Mouse (Mus musculus): Measurements from ENCODE around the gene Fkbp15. TPM values are rescaled to one million over a fixed set of nuclear protein-coding genes. Genes with fewer than 3 reads are reported as not detected.
A peak's percentile ranks its signal among the peaks of the same experiment; 100 is the strongest.
"Not testable (repeated sequence)": the region's sequence is repeated elsewhere in the genome, so short reads cannot be mapped to it uniquely, and the experiment has no call there.

Gene Fkbp15
- polyA plus RNA-seq, 1 experiment from 2014 or later, result 17.9 TPM

GRCm38 (mm10) chr4:62266016-62266415 lies 94.3 kb downstream of the Fkbp15 start:
- H3K9ac ChIP-seq (ENCODE audit: low read length); H3K4me2 ChIP-seq; H3K4me3 ChIP-seq (ENCODE audit: low read depth, low read length); H3K27ac ChIP-seq (ENCODE audit: low read depth, low read length); ATAC-seq (ENCODE audit: low FRiP score); H3K27me3 ChIP-seq (ENCODE audit: control insufficient read depth, insufficient read depth, low read length); H3K9me3 ChIP-seq (ENCODE audit: control insufficient read depth, low read length); H3K36me3 ChIP-seq (ENCODE audit: control insufficient read depth, insufficient read depth, low read length); H3K4me1 ChIP-seq (ENCODE audit: control insufficient read depth, insufficient read depth, low read length); DNase-seq (ENCODE audit: low spot score, missing footprints): not testable (repeated sequence)
- 79% methylated on average over 5 of the region's 7 CpGs for WGBS

- H3K36me3 ChIP-seq (ENCODE audit: control insufficient read depth, insufficient read depth, low read length), result no peaks in the 10 kb centered on the region
- no peaks in the 10 kb centered on the region for H3K9me3 ChIP-seq (ENCODE audit: control insufficient read depth, low read length)
- no peak overlapping the region for H3K4me2 ChIP-seq
- H3K9ac ChIP-seq (ENCODE audit: low read length), result no peak overlapping the region
- WGBS, result 87% methylated on average over 10 of the region's 10 CpGs
- H3K4me3 ChIP-seq (ENCODE audit: low read depth, low read length), result no peak overlapping the region
- no peak for ATAC-seq (ENCODE audit: low FRiP score)
- H3K4me1 ChIP-seq (ENCODE audit: control insufficient read depth, insufficient read depth, low read length), result no peaks in the 10 kb centered on the region
- DNase-seq (ENCODE audit: low spot score, missing footprints), result no peak
- H3K27ac ChIP-seq (ENCODE audit: low read depth, low read length), result no peak overlapping the region
- no peaks in the 10 kb centered on the region for H3K27me3 ChIP-seq (ENCODE audit: control insufficient read depth, insufficient read depth, low read length)
These were observed 95.1 kb downstream of the Fkbp15 start for GRCm38 (mm10) chr4:62265154-62265836.

- no peaks in the 10 kb centered on the region for H3K36me3 ChIP-seq (ENCODE audit: control insufficient read depth, insufficient read depth, low read length)
- no peaks in the 10 kb centered on the region for H3K27me3 ChIP-seq (ENCODE audit: control insufficient read depth, insufficient read depth, low read length)
- ATAC-seq (ENCODE audit: low FRiP score) (peak; percentile 46; the same call in 1 of the 2 replicates), DNase-seq (ENCODE audit: low spot score, missing footprints) (peak; percentile 90)
- H3K27ac ChIP-seq (ENCODE audit: low read depth, low read length), result no peak overlapping the region
- no peaks in the 10 kb centered on the region for H3K9me3 ChIP-seq (ENCODE audit: control insufficient read depth, low read length)
- H3K4me3 ChIP-seq (ENCODE audit: low read depth, low read length), result no peak overlapping the region
- no peaks in the 10 kb centered on the region for H3K4me1 ChIP-seq (ENCODE audit: control insufficient read depth, insufficient read depth, low read length)
- no peak overlapping the region for H3K4me2 ChIP-seq
- 45% methylated on average over 7 of the region's 7 CpGs for WGBS
- no peak overlapping the region for H3K9ac ChIP-seq (ENCODE audit: low read length)
These were observed 97.1 kb downstream of the Fkbp15 start for GRCm38 (mm10) chr4:62263133-62263844.

GRCm38 (mm10) chr4:62262276-62262675 lies 98.1 kb downstream of the Fkbp15 start, which contains the start of gene Slc31a2:
Slc31a2 (plus strand) TSS chr4:62262562.
- H3K27ac ChIP-seq (ENCODE audit: low read depth, low read length), result no peak within 1 kb of the TSS
- 47% methylated on average over 2 of the region's 2 CpGs for WGBS

GRCm38 (mm10) chr4:62256931-62257330 lies 103.4 kb downstream of the Fkbp15 start:
- Histone ChIP-seq H3K4me2 (no peak overlapping the region), H3K36me3 (ENCODE audit: control insufficient read depth, insufficient read depth, low read length) (no peaks in the 10 kb centered on the region), H3K4me3 (ENCODE audit: low read depth, low read length) (no peak overlapping the region), H3K9me3 (ENCODE audit: control insufficient read depth, low read length) (no peaks in the 10 kb centered on the region), H3K4me1 (ENCODE audit: control insufficient read depth, insufficient read depth, low read length) (no peaks in the 10 kb centered on the region), H3K9ac (ENCODE audit: low read length) (no peak overlapping the region), H3K27ac (ENCODE audit: low read depth, low read length) (no peak overlapping the region), H3K27me3 (ENCODE audit: control insufficient read depth, insufficient read depth, low read length) (no peaks in the 10 kb centered on the region)
- ATAC-seq (ENCODE audit: low FRiP score) (no peak), DNase-seq (ENCODE audit: low spot score, missing footprints) (peak; percentile 90)
- 33% methylated on average over 8 of the region's 8 CpGs for WGBS

More at GRCm38 (mm10) chr4:62262276-62262675, 98.1 kb downstream of the Fkbp15 start, which contains the start of gene Slc31a2:
- DNase-seq (ENCODE audit: low spot score, missing footprints), result no peak
- no peaks in the 10 kb centered on the region for H3K9me3 ChIP-seq (ENCODE audit: control insufficient read depth, low read length)
- no peak for ATAC-seq (ENCODE audit: low FRiP score)
- no peaks in the 10 kb centered on the region for H3K27me3 ChIP-seq (ENCODE audit: control insufficient read depth, insufficient read depth, low read length)
- H3K36me3 ChIP-seq (ENCODE audit: control insufficient read depth, insufficient read depth, low read length), result no peaks in the 10 kb centered on the region
- H3K9ac ChIP-seq (ENCODE audit: low read length), result no peak within 1 kb of the TSS
- H3K4me3 ChIP-seq (ENCODE audit: low read depth, low read length), result no peak within 1 kb of the TSS
- no peak within 1 kb of the TSS for H3K4me2 ChIP-seq
- H3K4me1 ChIP-seq (ENCODE audit: control insufficient read depth, insufficient read depth, low read length), result no peaks in the 10 kb centered on the region

GRCm38 (mm10) chr4:62254551-62254950 lies 105.8 kb downstream of the Fkbp15 start:
- Histone ChIP-seq H3K9ac (ENCODE audit: low read length) (no peak overlapping the region), H3K4me3 (ENCODE audit: low read depth, low read length) (no peak overlapping the region), H3K4me2 (no peak overlapping the region), H3K4me1 (ENCODE audit: control insufficient read depth, insufficient read depth, low read length) (no peaks in the 10 kb centered on the region), H3K36me3 (ENCODE audit: control insufficient read depth, insufficient read depth, low read length) (no peaks in the 10 kb centered on the region), H3K9me3 (ENCODE audit: control insufficient read depth, low read length) (no peaks in the 10 kb centered on the region), H3K27ac (ENCODE audit: low read depth, low read length) (no peak overlapping the region), H3K27me3 (ENCODE audit: control insufficient read depth, insufficient read depth, low read length) (no peaks in the 10 kb centered on the region)
- ATAC-seq (ENCODE audit: low FRiP score) (no peak), DNase-seq (ENCODE audit: low spot score, missing footprints) (no peak)
- 71% methylated on average over 8 of the region's 8 CpGs for WGBS

- Histone ChIP-seq H3K9ac (ENCODE audit: low read length) (no peak overlapping the region), H3K4me1 (ENCODE audit: control insufficient read depth, insufficient read depth, low read length) (no peaks in the 10 kb centered on the region), H3K9me3 (ENCODE audit: control insufficient read depth, low read length) (no peaks in the 10 kb centered on the region), H3K4me3 (ENCODE audit: low read depth, low read length) (no peak overlapping the region), H3K27me3 (ENCODE audit: control insufficient read depth, insufficient read depth, low read length) (no peaks in the 10 kb centered on the region), H3K36me3 (ENCODE audit: control insufficient read depth, insufficient read depth, low read length) (no peaks in the 10 kb centered on the region), H3K27ac (ENCODE audit: low read depth, low read length) (no peak overlapping the region), H3K4me2 (no peak overlapping the region)
- 90% methylated on average over 4 of the region's 4 CpGs for WGBS
- ATAC-seq (ENCODE audit: low FRiP score) (no peak), DNase-seq (ENCODE audit: low spot score, missing footprints) (no peak)
These were observed 108.6 kb downstream of the Fkbp15 start for GRCm38 (mm10) chr4:62251776-62252175.

- H3K27me3 ChIP-seq (ENCODE audit: control insufficient read depth, insufficient read depth, low read length), result no peaks in the 10 kb centered on the region
- DNase-seq (ENCODE audit: low spot score, missing footprints), result no peak
- H3K9ac ChIP-seq (ENCODE audit: low read length), result no peak overlapping the region
- peak; percentile 70 for ATAC-seq (ENCODE audit: low FRiP score)
- H3K4me1 ChIP-seq (ENCODE audit: control insufficient read depth, insufficient read depth, low read length), result no peaks in the 10 kb centered on the region
- WGBS, result 47% methylated on average over 3 of the region's 3 CpGs
- no peaks in the 10 kb centered on the region for H3K36me3 ChIP-seq (ENCODE audit: control insufficient read depth, insufficient read depth, low read length)
- no peak overlapping the region for H3K4me2 ChIP-seq
- H3K4me3 ChIP-seq (ENCODE audit: low read depth, low read length), result no peak overlapping the region
- H3K27ac ChIP-seq (ENCODE audit: low read depth, low read length), result no peak overlapping the region
- no peaks in the 10 kb centered on the region for H3K9me3 ChIP-seq (ENCODE audit: control insufficient read depth, low read length)
These were observed 109.3 kb downstream of the Fkbp15 start for GRCm38 (mm10) chr4:62250896-62251544.
